15 mouse cellular contexts compared by ENCODE assay signal in genomic region chr3:153791610-153792363, GRCm38 (mm10). TPM values are rescaled to one million over a fixed set of nuclear protein-coding genes. Genes with fewer than 3 reads are reported as not detected.
A peak's percentile ranks its signal among the peaks of the same experiment; 100 is the strongest.
DNase-seq lines count a peak whose midpoint lies in the region; ATAC-seq and TF ChIP-seq lines count a peak whose summit lies in the region.
"Had no signal": no experiment of that assay in that cellular context is flagged by ENCODE, and none has a peak within 500 bp of the region (broad histone marks: within the 10 kb centered on the region; RNA-seq: fewer than 3 reads in every experiment).

No protein-coding gene starts in this region.

- intact Hi-C loops in gastrocnemius, postnatal 36 days (cut with DNase I): no loop called here

- DNase-seq in kidney, adult 18-20 months: no peak
- DNase-seq in gastrocnemius, postnatal 36 days: no peak
- DNase-seq in kidney, postnatal 14 days: no peak
- DNase-seq: cerebellum, postnatal 10 days; layer of hippocampus, postnatal 36 days; thymus, postnatal 4 days had no signal

- no peak overlapping the region for H3K4me2 ChIP-seq in kidney, embryonic 15.5 days
- peak overlapping the region; percentile 49 for H3K4me2 ChIP-seq in liver, embryonic 16.5 days (ENCODE audit: low read depth, low read length)
- H3K4me2 ChIP-seq: hindbrain, embryonic 15.5 days had no signal

- H3K36me3 ChIP-seq in kidney, embryonic 15.5 days: no peaks in the 10 kb centered on the region
- no peaks in the 10 kb centered on the region for H3K36me3 ChIP-seq in liver, embryonic 16.5 days (ENCODE audit: control insufficient read depth, insufficient read depth)
- H3K36me3 ChIP-seq: hindbrain, embryonic 15.5 days had no signal

- 77% methylated on average over 11 of the region's 11 CpGs for WGBS in kidney, embryonic 15.5 days
- 30% methylated on average over 11 of the region's 11 CpGs for WGBS in bone marrow, adult 2 months
- WGBS in liver, embryonic 16.5 days (ENCODE audit: insufficient replicate concordance): 16% methylated on average over 11 of the region's 11 CpGs

- H3K9me3 ChIP-seq in kidney, embryonic 15.5 days (replicated peaks): no peaks in the 10 kb centered on the region
- no peaks in the 10 kb centered on the region; the same call in 1 of the 2 replicates for H3K9me3 ChIP-seq in liver, embryonic 16.5 days (replicated peaks; ENCODE audit: control insufficient read depth, low read length)
- H3K9me3 ChIP-seq: hindbrain, embryonic 15.5 days had no signal

- H3K9ac ChIP-seq in kidney, embryonic 15.5 days: no peak overlapping the region
- peak overlapping the region; percentile 66 for H3K9ac ChIP-seq in liver, embryonic 16.5 days (ENCODE audit: low read depth, low read length)
- H3K9ac ChIP-seq: hindbrain, embryonic 15.5 days had no signal

- H3K27ac ChIP-seq in kidney, embryonic 15.5 days: no peak overlapping the region
- peak overlapping the region; percentile 77 for H3K27ac ChIP-seq in bone marrow, adult 2 months (ENCODE audit: control insufficient read depth, insufficient read depth, low read depth, low read length, poor library complexity)
- H3K27ac ChIP-seq in liver, embryonic 16.5 days (ENCODE audit: low read length): peak overlapping the region; percentile 92
- H3K27ac ChIP-seq: hindbrain, embryonic 15.5 days; macrophage had no signal

- TF ChIP-seq CTCF in bone marrow, adult 2 months (IDR thresholded peaks at IDR 0.05; ENCODE audit: control insufficient read depth, insufficient read depth, low read length): no peak

- TF ChIP-seq POLR2A in bone marrow, adult 2 months (IDR thresholded peaks at IDR 0.05; ENCODE audit: borderline replicate concordance, control insufficient read depth, low read depth, low read length): no peak

- ATAC-seq in kidney, embryonic 15.5 days (replicated peaks; ENCODE audit: low FRiP score): peak; percentile 91
- peak; percentile 61 for ATAC-seq in common myeloid progenitor, adult 5-6 weeks (replicated peaks; ENCODE audit: low read depth, poor library complexity, severe bottlenecking)
- peak; percentile 96 for ATAC-seq in liver, embryonic 16.5 days (ENCODE audit: low read depth)
- ATAC-seq: forebrain, embryonic 16.5 days had no signal

- no peak overlapping the region for H3K4me3 ChIP-seq in kidney, embryonic 15.5 days (replicated peaks)
- no peak overlapping the region for H3K4me3 ChIP-seq in bone marrow, adult 2 months (replicated peaks; ENCODE audit: control insufficient read depth, low read depth, low read length)
- peak overlapping the region; percentile 36 for H3K4me3 ChIP-seq in liver, embryonic 16.5 days (ENCODE audit: low read depth, low read length)
- H3K4me3 ChIP-seq: hindbrain, embryonic 15.5 days had no signal

- no peaks in the 10 kb centered on the region for H3K27me3 ChIP-seq in kidney, embryonic 15.5 days
- no peaks in the 10 kb centered on the region for H3K27me3 ChIP-seq in liver, embryonic 16.5 days (ENCODE audit: control insufficient read depth, insufficient read depth, low read depth, low read length)
- H3K27me3 ChIP-seq: hindbrain, embryonic 15.5 days had no signal

- peaks cover 4% of the 10 kb centered on the region; the same call in 1 of the 2 replicates for H3K4me1 ChIP-seq in kidney, embryonic 15.5 days
- peaks cover 2% of the 10 kb centered on the region for H3K4me1 ChIP-seq in bone marrow, adult 2 months (ENCODE audit: control insufficient read depth, insufficient read depth, low read length)
- peaks cover 44% of the 10 kb centered on the region for H3K4me1 ChIP-seq in liver, embryonic 16.5 days (ENCODE audit: control insufficient read depth, low read depth, low read length)
- H3K4me1 ChIP-seq: hindbrain, embryonic 15.5 days had no signal

RNA-seq across cellular contexts. Expression of gene Asb17, which starts 52.2 kb away (rescaled TPM):
- polyA plus RNA-seq in kidney, embryonic 15.5 days (2015; fragmentation: Nextera tagmentation; extraction: Ambion mirVana): 0.12 TPM in 1 of 2 replicates, not detected in the other
- polyA plus RNA-seq in bone marrow, adult 2 months (2011; ENCODE audit: insufficient read depth, insufficient read length, low replicate concordance, missing spikeins): 2.1 TPM in 1 of 2 replicates, not detected in the other
- 0.58 and 1.3 TPM in 2 replicates for total RNA-seq in common myeloid progenitor, adult 5-6 weeks (2017)
- polyA plus RNA-seq in liver, embryonic 16.5 days (2015; fragmentation: Nextera tagmentation; extraction: Ambion mirVana): 2.2 and 2.4 TPM in 2 replicates
- total RNA-seq in gastrocnemius, postnatal 36 days (2021): not detected
- total RNA-seq: adrenal gland, adult 2 months; ES-E14; layer of hippocampus, postnatal 36 days had no signal
- polyA plus RNA-seq: adrenal gland, adult 2 months; forebrain, embryonic 16.5 days; macrophage had no signal
